Mouse (Mus musculus): ENCODE results near the gene Noxred1.

GRCm38 (mm10) chr12:87274853-87275831, 36.6 kb upstream of the Noxred1 start:
- TF ChIP-seq CTCF (IDR thresholded peaks at IDR 0.05): no peak
- no peak for TF ChIP-seq POLR2A (IDR thresholded peaks at IDR 0.05; ENCODE audit: insufficient read depth, low read depth, low read length)
- TF ChIP-seq EP300 (IDR thresholded peaks at IDR 0.05; ENCODE audit: insufficient read depth, low read depth, low read length): no peak

Data from heart, adult 2 months (tissue).